Mouse (Mus musculus) kidney, embryonic 14.5 days (tissue): ENCODE data around the gene Rhot1. TPM values are rescaled to one million over a fixed set of nuclear protein-coding genes. Genes with fewer than 3 reads are reported as not detected.
A peak's percentile ranks its signal among the peaks of the same experiment; 100 is the strongest.

Experiments used
- ATAC-seq: fragments of 200-750 bp; cut with Nextera tagmentation; 2 replicates; pipeline ENCODE4 v1.8.0; 2017; ENCODE audit warnings: moderate number of reproducible peaks, mild to moderate bottlenecking, moderate TSS enrichment, moderate library complexity; ENCODE audit not compliant: low FRiP score, low TSS enrichment
- H3K27ac ChIP-seq: fragments of 300-500 bp; sonication (generic); 2 replicates; pipeline ENCODE4 v1.5.1; 2014; ENCODE audit warnings: low read depth, mild to moderate bottlenecking, low read length, moderate library complexity, mixed read lengths
- H3K27me3 ChIP-seq: fragments of 300-500 bp; sonication (generic); 2 replicates; pipeline ENCODE4 v1.6.1; 2014; ENCODE audit warnings: mild to moderate bottlenecking, low read length; ENCODE audit not compliant: control insufficient read depth, insufficient read depth
- H3K36me3 ChIP-seq: fragments of 300-500 bp; sonication (generic); 2 replicates; pipeline ENCODE4 v1.6.1; 2014; ENCODE audit warnings: low read length, mixed read lengths; ENCODE audit not compliant: control insufficient read depth, insufficient read depth
- H3K4me1 ChIP-seq: fragments of 300-500 bp; sonication (generic); 2 replicates; pipeline ENCODE4 v1.6.1; 2014; ENCODE audit warnings: low read length, mixed read lengths; ENCODE audit not compliant: control insufficient read depth, insufficient read depth
- H3K4me2 ChIP-seq: fragments of 300-500 bp; sonication (generic); replicated peaks from 2 replicates; pipeline ENCODE4 v1.6.1; 2014; ENCODE audit warnings: low read depth, mild to moderate bottlenecking, low read length
- H3K4me3 ChIP-seq: fragments of 300-500 bp; sonication (generic); 2 replicates; pipeline ENCODE4 v1.5.1; 2014; ENCODE audit warnings: mild to moderate bottlenecking, low read length
- H3K9ac ChIP-seq: fragments of 300-500 bp; sonication (generic); 2 replicates; pipeline ENCODE4 v1.6.1; 2014; ENCODE audit warnings: low read depth, mild to moderate bottlenecking, low read length, moderate library complexity
- H3K9me3 ChIP-seq: fragments of 300-500 bp; sonication (generic); 2 replicates; pipeline ENCODE4 v1.6.1; 2016; ENCODE audit warnings: low read length; ENCODE audit not compliant: control insufficient read depth
- WGBS: fragments of 180-500 bp; shearing (Covaris S2); extraction: QIAGEN DNeasy Blood & Tissue Kit; methylation state at CpG from one replicate; pipeline ENCODE4 v1.1.7; 2014; 5-methylcytosine and 5-hydroxymethylcytosine counted together
- polyA plus RNA-seq: library from polyadenylated mRNA; unstranded; fragments of >200 nt; fragmentation: Nextera tagmentation; extraction: Ambion mirVana; gene quantifications from 2 replicates; pipeline ENCODE4 v1.2.1, GENCODE M21; 2014

Rhot1 gene
- polyA plus RNA-seq, 1 experiment from 2014 or later = 66.8 TPM

DNA sequence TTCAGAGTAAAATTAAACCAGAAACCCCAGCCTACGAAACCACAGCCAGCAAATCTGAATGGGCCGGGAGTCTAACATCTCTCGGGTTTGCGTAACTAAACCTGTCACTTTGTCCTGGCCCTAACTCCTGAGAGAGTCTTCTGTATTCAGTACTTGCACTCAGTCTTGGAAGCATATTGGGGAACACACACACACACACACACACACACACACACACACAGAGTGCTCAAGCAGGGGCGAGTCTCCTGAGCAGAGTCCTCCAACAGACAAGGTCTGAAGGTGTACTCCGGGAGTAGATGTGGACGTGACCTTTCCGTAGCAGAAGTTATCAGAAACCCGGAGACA is 93.2 kb downstream of the Rhot1 start:
- Histone ChIP-seq H3K9ac (peak overlapping the region; percentile 68; the same call in 1 of the 2 replicates), H3K4me1 (peaks cover 11% of the 10 kb centered on the region; the same call in 1 of the 2 replicates), H3K4me2 (peak overlapping the region; percentile 100), H3K9me3 (peaks cover 2% of the 10 kb centered on the region; the same call in 1 of the 2 replicates), H3K36me3 (no peaks in the 10 kb centered on the region), H3K27ac (no peak overlapping the region), H3K27me3 (peaks cover 33% of the 10 kb centered on the region), H3K4me3 (peak overlapping the region; percentile 70)
- 1% methylated on average over 9 of the region's 9 CpGs for WGBS
- ATAC-seq = no peak

DNA sequence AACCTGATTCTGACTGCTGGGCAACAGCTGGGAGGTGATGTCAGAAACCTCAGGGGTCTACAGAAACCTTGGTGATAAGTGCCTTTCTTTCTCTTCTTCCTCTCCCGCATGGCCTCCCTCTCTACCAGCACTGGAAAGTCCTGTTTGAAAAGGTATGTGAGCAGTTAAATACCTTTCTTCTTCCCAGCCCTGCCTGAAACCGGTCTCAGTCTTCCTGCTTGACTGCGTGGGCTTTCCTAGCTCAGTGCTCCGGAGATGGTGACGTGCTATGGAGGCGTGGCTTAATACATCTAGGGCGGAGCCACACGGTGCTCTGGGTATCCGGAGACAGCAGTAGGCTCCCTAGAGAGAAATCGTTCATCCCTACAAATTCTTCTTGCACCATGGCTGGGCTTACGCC is 93.7 kb downstream of the Rhot1 start:
- peak; percentile 79 for ATAC-seq
- WGBS = under 1% methylated on average over 11 of the region's 11 CpGs
- Histone ChIP-seq H3K27ac (no peak overlapping the region), H3K36me3 (no peaks in the 10 kb centered on the region), H3K9ac (no peak overlapping the region), H3K4me1 (peaks cover 11% of the 10 kb centered on the region; the same call in 1 of the 2 replicates), H3K4me2 (peak overlapping the region; percentile 100), H3K9me3 (peaks cover 2% of the 10 kb centered on the region; the same call in 1 of the 2 replicates), H3K4me3 (peak overlapping the region; percentile 70), H3K27me3 (peaks cover 33% of the 10 kb centered on the region)

DNA sequence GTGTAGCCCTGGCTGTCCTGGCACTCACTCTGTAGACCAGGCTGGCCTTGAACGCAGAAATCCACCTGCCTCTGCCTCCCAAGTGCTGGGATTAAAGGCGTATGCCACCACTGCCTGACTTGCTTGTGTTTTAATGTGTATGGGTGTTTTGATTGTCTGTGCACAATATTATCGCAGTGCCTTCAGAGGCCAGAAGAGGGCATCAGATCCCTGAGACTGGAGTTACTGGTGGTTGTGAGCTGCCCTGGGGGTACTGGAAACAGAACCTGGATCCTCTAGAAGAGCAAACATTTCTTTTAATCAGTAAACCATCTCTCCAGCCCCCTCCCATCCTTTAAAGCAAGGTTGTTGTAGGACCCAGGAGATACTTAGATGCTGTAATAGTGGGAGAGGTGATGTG is 94.9 kb downstream of the Rhot1 start:
- peaks cover 30% of the 10 kb centered on the region for H3K27me3 ChIP-seq
- 89% methylated on average over 3 of the region's 3 CpGs for WGBS

DNA sequence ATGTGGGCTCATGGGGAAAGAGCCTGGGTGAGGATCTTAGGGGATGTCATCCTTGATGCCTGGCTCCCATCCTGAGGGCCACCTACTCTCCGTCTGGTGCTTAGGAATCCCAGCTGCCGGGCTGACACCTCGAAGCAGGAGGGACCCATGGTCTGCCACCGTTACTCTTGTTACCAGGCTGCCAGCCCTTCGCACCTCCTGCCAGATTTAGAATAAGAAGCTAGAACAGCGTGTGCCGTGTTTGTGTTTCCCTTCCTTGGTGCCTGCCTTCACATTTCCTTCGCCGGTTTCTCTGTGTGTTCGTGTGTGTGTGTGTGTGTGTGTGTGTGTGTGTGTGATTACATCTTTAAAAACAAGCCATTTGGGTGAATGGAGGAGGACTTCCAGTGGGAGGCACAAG is 96.0 kb downstream of the Rhot1 start:
- WGBS = 84% methylated on average over 10 of the region's 10 CpGs
- Histone ChIP-seq H3K9me3 (peaks cover 2% of the 10 kb centered on the region; the same call in 1 of the 2 replicates), H3K9ac (no peak overlapping the region), H3K27ac (no peak overlapping the region), H3K36me3 (no peaks in the 10 kb centered on the region), H3K4me1 (peaks cover 11% of the 10 kb centered on the region; the same call in 1 of the 2 replicates), H3K4me2 (no peak overlapping the region), H3K27me3 (peaks cover 21% of the 10 kb centered on the region), H3K4me3 (no peak overlapping the region)
- ATAC-seq = no peak

More for the DNA sequence above, 94.9 kb downstream of the Rhot1 start:
- Histone ChIP-seq H3K4me2 (no peak overlapping the region), H3K9me3 (peaks cover 2% of the 10 kb centered on the region; the same call in 1 of the 2 replicates), H3K4me3 (no peak overlapping the region), H3K36me3 (no peaks in the 10 kb centered on the region), H3K27ac (no peak overlapping the region), H3K9ac (no peak overlapping the region), H3K4me1 (peaks cover 11% of the 10 kb centered on the region; the same call in 1 of the 2 replicates)
- ATAC-seq = no peak

DNA sequence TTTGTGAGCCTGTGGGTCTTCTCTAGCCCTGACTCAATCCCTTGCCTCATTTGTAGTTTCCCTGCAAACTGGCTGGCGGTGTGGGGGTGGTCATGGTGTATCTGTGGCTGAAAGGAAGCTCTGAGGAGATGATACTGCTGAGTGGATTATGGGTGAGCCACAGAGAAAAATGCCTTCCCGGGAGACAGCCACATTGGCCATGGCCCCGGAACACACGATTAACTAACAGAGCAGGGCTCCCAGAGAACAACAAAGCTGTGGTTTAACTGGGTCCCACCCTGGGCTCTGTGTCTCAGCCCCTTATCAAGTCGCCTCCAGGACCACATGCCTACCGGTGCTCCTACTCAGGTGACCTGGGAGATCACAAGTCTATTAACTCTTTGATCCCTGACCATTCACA is 99.7 kb downstream of the Rhot1 start:
- H3K4me3 ChIP-seq = no peak overlapping the region
- H3K4me1 ChIP-seq = no peaks in the 10 kb centered on the region
- no peaks in the 10 kb centered on the region for H3K27me3 ChIP-seq
- no peak overlapping the region for H3K4me2 ChIP-seq
- H3K9ac ChIP-seq = no peak overlapping the region
- H3K27ac ChIP-seq = no peak overlapping the region
- WGBS = 60% methylated on average over 6 of the region's 6 CpGs
- H3K36me3 ChIP-seq = no peaks in the 10 kb centered on the region
- H3K9me3 ChIP-seq = peaks cover 2% of the 10 kb centered on the region; the same call in 1 of the 2 replicates
- no peak for ATAC-seq

DNA sequence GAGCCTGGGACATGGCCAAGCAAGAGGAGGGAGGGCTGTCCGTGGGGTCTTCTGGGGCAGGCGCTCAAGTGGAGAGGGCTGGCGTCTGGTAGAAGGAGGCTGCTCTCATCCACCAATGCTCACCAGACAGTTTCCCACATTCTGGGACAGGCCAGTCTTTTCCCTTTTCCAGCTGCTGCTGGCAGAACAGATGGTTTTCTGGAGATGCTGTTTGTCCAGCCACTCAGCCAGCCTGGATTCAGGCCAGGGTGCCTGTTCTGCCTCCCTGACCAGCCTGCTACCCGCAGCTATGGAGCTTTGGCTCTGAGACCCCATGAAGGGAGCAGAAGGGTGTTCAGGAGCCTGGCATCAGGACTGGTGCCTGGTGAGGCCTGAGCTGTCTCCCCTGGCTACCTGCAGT is 102.5 kb downstream of the Rhot1 start:
- Histone ChIP-seq H3K4me1 (no peaks in the 10 kb centered on the region), H3K27me3 (no peaks in the 10 kb centered on the region), H3K36me3 (no peaks in the 10 kb centered on the region), H3K4me3 (no peak overlapping the region), H3K27ac (no peak overlapping the region), H3K4me2 (no peak overlapping the region), H3K9ac (no peak overlapping the region), H3K9me3 (no peaks in the 10 kb centered on the region)
- no peak for ATAC-seq
- 68% methylated on average over 4 of the region's 4 CpGs for WGBS

DNA sequence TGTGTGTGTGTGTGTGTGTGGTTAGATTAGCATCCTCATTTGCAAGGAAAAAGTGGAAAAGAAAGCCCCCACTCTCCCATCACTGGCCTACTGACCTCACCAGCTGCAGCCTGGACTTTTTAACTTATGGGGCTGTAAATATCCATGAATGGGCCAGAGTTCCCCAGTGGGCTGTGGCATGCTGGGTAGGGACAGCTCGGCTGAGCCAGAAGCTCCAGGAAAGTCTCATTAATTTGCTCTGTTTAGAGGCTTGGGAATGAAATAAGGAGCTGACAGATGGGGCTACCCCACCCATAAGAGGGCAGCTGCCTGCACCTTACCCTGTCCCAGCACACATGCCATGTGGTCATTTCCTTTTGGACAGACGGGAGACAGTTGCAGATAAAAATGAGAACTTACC is 103.2 kb downstream of the Rhot1 start:
- Histone ChIP-seq H3K9me3 (no peaks in the 10 kb centered on the region), H3K27ac (no peak overlapping the region), H3K9ac (no peak overlapping the region), H3K4me1 (no peaks in the 10 kb centered on the region), H3K4me2 (no peak overlapping the region), H3K4me3 (no peak overlapping the region), H3K36me3 (no peaks in the 10 kb centered on the region), H3K27me3 (no peaks in the 10 kb centered on the region)
- ATAC-seq = no peak
- whole genome bisulfite sequencing = 20% methylated on average over 2 of the region's 2 CpGs

DNA sequence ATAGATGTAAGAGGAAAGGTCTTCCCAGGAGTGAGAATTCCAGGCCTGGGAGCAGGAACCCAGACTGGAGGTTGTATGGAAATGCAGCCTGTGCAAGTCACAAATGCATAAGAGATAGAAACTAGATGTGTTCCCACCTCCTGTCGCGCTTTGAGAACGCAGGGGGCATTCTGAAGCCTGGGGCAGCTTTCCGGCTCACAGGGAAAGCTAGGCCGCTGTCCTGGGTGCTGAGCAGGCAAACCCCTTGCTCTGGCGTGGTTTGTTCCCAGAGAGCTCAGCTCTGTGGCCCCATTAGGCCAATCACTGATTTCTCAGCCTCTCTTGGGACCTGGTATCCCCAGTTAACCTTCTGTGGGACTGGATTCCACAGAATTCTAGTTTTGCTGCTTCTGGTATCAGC is 103.7 kb downstream of the Rhot1 start:
- H3K9me3 ChIP-seq = no peaks in the 10 kb centered on the region
- 2% methylated on average over 6 of the region's 6 CpGs for WGBS

DNA sequence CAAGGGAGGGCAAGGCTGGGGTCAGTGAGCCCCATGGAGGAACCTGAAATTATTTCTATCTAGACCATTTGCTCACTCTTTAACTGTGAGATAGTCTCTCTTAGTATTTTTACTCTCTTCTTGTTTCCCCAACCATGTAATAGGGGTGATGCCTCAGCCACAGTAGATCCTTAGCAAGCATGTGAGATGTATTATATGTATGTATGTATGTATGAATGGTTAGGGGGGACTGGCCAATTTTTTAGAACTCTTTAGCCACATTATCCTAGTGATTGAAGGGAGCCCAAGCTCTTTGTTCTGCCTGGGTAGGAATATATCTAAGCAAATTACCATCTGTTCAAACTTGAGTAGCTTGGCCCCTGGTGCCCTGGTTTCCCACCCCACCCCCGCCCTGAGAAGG is 104.6 kb downstream of the Rhot1 start:
- ATAC-seq = no peak
- no peaks in the 10 kb centered on the region for H3K4me1 ChIP-seq
- no peaks in the 10 kb centered on the region for H3K36me3 ChIP-seq
- no peaks in the 10 kb centered on the region for H3K27me3 ChIP-seq
- H3K27ac ChIP-seq = no peak overlapping the region
- WGBS = 74% methylated on average over 1 of the region's 1 CpGs
- H3K9ac ChIP-seq = no peak overlapping the region
- H3K4me2 ChIP-seq = no peak overlapping the region
- no peaks in the 10 kb centered on the region for H3K9me3 ChIP-seq
- H3K4me3 ChIP-seq = no peak overlapping the region

More for the DNA sequence above, 103.7 kb downstream of the Rhot1 start:
- Histone ChIP-seq H3K36me3 (no peaks in the 10 kb centered on the region), H3K4me2 (no peak overlapping the region), H3K27ac (no peak overlapping the region), H3K27me3 (no peaks in the 10 kb centered on the region), H3K9ac (no peak overlapping the region), H3K4me1 (no peaks in the 10 kb centered on the region), H3K4me3 (no peak overlapping the region)
- ATAC-seq = no peak
